Mouse (Mus musculus) mesoderm, embryonic 11.5 days (tissue): ENCODE data around the gene Tmem200b.

ENCODE experiments used
- DNase-seq: peaks from one replicate; pipeline ENCODE4 v3.0.0-alpha.2; 2012; ENCODE audit warnings: low read depth, low spot score

Gene Tmem200b

GRCm38 (mm10) chr4:131921461-131922346 lies at the start of gene Tmem200b:
Tmem200b (plus strand) TSS chr4:131921771.
- DNase-seq = no peak

GRCm38 (mm10) chr4:131872672-131873292 lies 48.8 kb upstream of the Tmem200b start:
- DNase-seq = no peak

- DNase-seq = peak; percentile 98
Observed at GRCm38 (mm10) chr4:131873293-131874168, 48.0 kb upstream of the Tmem200b start, which contains the start of gene Srsf4. Srsf4 (plus strand) TSS chr4:131873617.

- DNase-seq = no peak
Observed at GRCm38 (mm10) chr4:131874169-131874536, 47.4 kb upstream of the Tmem200b start.

DNA sequence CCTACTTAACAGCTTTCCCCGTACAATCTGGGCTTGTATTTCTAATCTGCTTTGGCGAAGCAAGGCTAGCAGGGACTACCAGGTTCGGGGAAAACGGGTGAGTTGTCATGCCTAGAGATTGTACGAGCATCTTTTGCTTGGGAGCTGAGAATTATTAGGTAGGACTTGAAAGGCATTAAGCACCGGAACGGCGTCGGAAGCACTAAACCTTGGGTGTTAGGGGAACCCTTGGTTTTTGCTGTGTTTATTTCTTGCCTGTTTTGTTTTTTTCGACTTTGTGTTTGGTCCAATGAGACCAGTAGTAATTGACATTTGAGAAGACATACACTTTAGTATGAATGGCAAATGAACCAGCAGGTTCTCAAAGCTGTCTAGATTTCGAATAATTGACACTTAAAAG lies 47.0 kb upstream of the Tmem200b start:
- DNase-seq = no peak

DNA sequence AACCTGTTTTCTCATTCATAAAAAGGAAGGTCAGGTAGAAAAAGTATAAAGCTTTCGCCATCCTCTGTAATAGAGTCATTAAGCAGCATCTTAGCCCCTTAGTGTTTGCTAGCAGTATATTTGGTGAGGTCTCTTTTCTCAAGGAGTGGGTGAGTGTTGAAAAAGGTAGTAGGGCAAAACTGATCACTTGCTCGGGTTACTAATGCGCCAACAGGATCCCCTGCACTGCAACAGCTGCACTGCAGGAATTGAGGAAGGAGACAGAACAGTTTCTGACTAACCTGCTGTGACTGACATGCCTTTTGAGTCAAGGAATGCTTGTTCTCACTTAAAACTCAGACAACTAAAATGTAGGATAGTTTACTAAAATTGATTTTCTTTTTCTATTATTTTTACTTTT lies 46.3 kb upstream of the Tmem200b start:
- DNase-seq = no peak

- no peak for DNase-seq
Observed at GRCm38 (mm10) chr4:131876836-131877235, 44.7 kb upstream of the Tmem200b start.

- DNase-seq = no peak
Observed at GRCm38 (mm10) chr4:131879692-131880091, 41.9 kb upstream of the Tmem200b start.

DNA sequence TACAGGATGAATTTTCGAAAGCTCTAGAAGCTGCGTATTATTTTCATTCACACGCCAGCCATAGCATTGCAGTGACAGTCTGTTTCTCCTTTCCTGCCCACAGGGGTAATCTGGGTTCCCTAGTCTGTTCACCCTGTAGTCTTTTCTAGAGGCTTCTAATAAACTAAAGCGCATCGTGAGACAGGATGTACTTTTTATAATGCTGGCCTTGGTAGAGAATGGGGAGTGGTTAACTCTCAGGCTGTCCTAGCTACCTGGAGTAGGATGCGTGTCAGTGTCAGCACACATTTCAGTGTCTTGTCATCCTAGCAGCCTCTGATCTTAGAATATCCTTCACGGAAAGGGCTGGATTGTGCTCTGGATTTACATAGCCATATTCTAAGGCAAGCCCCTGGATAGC lies 40.3 kb upstream of the Tmem200b start:
- DNase-seq = no peak

DNA sequence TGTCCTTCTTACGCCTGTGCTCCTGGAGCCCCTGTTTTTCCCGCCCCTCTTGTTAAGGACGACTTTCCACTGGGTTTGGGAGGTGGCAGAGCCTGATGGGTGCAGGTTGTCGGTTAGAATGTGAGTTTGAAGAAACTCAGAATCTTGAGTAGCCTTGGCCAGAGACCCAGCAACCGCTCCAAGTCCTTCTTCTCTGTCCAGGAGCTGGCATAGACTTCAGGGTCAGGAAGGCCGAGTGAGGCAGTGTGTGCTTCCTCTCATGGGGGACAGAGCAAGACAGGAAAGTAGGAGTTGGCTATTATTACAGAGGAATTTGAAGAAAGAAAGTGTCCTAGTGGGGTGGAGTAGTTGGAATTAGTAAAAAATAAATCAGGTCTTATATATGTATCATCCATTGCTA lies 38.0 kb upstream of the Tmem200b start:
- no peak for DNase-seq

DNA sequence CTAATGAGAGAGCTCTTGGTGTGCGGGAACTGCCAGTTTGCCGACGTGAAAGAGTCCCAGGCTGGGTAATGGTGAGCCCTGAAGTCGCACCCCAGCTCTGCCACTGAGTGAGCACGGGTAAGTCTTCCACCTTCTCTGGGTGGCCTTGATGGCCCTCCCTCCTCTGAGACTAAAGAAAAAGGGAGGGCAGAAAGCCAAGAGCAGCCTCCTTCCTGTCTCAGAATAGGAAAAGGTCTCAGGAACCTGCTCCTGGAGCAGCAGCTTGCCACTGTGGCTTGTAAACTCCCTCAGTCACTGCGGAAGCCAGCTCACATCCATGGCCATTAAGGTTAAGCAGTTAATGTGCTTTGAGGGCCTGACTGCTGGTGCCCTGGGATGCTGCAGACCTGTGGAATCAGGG lies 36.2 kb upstream of the Tmem200b start:
- no peak for DNase-seq

DNA sequence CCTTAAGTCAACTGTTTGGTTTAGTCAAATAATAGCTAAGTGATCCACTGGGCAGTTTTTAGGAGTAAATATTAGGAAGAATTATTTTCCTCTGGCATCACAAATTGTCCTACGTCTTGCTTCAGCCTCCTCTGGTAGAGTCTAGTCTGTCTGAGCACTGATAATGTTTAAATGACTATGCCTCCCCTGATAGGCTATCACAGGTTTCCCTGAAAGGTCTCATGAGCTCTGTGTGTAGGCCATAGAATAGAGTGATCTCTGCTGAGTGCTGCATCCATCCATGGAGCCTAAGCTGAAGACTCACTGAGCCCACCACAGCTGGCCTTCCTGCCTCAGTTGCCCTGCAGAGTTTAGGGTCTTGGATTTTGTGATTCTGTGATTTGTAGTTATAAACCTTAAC lies 33.0 kb upstream of the Tmem200b start:
- no peak for DNase-seq

GRCm38 (mm10) chr4:131890692-131891091 lies 30.9 kb upstream of the Tmem200b start:
- DNase-seq = no peak

DNA sequence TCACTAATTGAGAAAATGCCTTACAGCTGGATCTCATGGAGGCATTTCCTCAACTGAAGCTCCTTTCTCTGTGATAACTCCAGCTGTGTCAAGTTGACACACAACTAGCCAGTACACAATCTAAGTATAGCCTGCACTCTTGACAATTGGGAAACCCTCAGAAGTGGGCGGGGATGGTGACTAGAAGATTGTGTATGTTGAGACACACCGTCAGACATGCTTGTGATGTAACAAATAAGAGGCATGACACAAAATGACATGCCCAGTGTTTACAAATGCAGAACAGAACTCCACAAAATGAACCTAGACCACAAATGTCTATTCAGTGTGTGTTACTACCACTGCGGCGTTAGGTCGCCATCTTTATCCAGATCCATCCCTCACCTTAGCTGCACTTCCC lies 24.5 kb upstream of the Tmem200b start:
- DNase-seq = no peak

DNA sequence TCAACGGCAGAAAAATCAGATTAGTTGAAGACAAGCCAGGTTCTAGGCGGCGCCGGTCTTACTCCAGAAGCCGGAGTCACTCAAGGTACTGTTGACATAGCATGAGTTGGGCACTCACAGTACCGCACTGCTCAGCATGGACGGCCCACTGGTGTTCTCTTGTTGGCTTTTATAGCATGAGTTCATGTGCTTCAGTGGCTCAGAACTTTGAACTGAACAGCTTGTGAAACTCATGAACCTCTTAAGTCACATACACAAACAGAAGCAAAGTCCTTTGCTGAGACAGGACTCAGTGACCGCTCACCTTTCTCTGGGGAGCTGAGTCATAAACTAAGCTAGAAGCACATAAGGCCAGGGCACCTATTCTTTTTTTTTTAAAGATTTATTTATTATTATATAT lies 23.8 kb upstream of the Tmem200b start:
- DNase-seq = no peak

DNA sequence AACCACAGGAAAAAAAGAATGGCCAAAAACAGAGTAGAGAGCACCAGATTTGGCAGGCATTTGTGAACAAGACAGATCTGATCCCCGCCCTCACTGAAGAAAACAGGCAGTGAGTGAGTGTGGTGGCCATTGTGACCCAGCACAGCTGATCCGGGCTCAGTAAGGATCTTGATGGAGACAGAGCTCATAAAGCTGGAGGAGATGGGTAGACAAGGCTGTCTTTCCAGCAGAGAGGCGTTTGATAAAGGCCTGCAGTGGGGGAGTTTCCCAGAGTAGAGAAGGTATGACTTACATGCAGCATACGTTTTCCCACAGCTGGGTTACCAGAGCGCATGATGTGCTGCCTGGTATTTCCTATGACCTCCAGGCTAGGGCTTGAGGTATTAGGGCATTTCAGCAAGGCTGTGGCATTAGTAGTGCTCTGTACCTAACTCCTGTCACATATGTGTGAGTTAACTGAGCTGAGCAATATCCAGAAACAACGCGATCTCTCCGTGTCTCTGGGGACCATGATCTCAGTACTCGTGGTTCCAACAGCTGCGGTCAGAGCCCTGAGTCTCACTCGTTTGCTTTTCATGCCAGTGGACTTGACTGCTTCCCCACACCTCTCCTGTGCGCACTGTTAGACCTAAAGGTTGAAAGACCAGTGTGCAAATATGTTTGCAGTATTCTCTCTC lies 22.9 kb upstream of the Tmem200b start:
- DNase-seq = no peak

DNA sequence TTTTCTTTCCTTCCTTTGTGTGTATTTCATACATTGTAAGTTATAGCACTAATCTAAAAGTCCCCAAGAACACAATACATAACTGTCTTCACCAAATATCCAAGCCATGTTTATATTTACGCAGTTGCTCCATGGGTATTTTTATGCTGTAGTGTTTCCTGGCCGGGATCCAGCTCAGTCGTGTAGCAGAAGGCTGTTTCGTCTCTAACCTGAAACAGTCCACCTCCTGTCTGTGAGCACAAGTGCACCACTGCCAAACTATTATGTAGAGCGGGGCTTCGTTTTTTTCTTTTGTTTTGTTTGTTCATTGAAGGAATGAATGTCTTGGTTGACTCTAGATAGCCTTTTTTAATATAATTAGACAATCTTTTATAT lies 22.4 kb upstream of the Tmem200b start:
- DNase-seq = no peak

DNA sequence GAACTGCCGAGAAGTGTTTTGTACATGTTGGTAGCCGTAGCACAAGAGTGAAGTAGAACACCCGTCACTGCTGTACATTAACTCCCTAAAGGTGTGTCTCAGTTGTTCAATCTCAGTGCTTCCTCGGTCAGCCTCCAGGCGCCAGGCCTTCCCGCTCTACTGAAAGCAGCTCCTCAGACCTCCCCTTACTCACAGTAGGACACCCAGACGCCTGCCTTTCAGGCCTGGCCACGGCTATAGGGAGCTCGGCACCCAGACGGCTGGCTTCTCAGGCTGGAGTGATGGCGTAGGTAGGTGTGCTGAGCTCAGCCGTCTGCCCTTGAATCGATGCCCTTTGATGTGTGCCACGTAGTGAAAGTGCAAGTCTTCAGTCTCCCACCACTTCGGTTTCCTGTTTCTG lies 20.5 kb upstream of the Tmem200b start:
- no peak for DNase-seq

DNA sequence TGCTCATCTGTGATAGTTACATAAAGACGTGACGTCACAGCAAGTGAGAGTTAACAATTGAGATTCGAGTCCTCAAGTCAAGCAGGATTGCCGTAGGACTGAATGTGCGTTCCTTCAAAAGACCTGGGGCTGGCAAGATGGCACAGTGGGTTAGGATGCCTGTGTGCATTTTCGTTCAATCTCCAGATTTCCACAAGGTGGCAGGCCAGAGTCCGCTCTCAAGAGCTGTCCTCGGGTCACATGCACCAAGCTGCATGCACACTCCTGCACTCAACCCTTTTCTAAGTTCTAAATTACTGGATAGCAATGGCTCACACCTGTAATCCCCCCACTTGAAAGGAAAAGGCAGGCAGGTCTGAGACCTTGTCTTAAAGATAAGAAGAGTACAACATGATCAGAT lies 17.1 kb upstream of the Tmem200b start:
- peak; percentile 55 for DNase-seq

- no peak for DNase-seq
Observed at GRCm38 (mm10) chr4:131906423-131906822, 15.1 kb upstream of the Tmem200b start.

DNA sequence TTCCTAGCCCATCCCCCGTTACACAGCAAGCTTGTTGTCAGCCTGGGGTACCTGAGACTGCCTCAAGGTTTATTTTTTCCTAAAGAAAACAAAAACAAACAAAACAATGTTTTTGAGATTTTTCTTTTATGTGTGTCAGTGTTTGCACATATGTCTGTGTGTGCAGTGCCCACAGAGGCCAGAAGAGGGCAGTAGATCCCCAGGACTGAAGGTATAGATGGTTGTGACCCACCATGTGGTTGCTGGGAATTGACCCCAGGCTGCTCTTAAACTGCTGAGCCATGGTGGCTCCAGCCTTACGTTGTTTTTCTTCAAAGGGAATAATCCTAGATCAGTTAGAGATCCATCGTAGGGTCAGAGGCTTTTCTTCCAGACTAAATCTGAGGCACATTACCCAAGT lies 13.7 kb upstream of the Tmem200b start:
- no peak for DNase-seq
